Mouse (Mus musculus) brain, embryonic 14.5 days (tissue): Measurements from ENCODE around the gene Spsb2.

Experiments used
- CTCF ChIP-seq: fragments of 200-500 bp; IDR thresholded peaks from 2 replicates; pipeline ENCODE4 v1.5.1; 2012; ENCODE audit warnings: inconsistent platforms, mild to moderate bottlenecking, moderate library complexity, borderline replicate concordance; ENCODE audit not compliant: insufficient read depth, insufficient read length; ENCODE audit errors: extremely low read depth
- POLR2A ChIP-seq: fragments of 200-500 bp; IDR thresholded peaks from 2 replicates; pipeline ENCODE4 v1.6.1; 2012; ENCODE audit warnings: mild to moderate bottlenecking, inconsistent platforms, borderline replicate concordance; ENCODE audit not compliant: poor library complexity, insufficient read depth, insufficient read length, severe bottlenecking; ENCODE audit errors: extremely low read depth

DNA sequence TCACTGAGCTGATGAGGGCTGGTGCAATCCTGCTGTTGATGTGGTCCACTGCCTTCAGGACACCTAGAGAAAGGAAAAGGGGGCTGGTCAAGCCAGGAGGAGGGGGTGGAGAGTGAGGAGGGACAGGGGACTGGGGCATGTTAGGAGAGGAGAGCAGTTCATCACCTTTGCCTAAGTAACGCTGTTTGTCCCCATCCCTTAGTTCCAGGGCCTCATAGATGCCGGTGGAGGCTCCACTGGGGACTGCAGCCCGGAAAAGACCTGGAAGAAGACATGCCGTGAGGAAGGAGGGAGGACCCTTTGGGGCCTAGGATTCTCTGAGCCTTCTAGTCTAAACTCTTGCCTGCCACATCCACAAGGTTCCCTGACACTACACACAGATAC, 40.9 kb upstream of the Spsb2 start:
- TF ChIP-seq POLR2A = no peak
- no peak for TF ChIP-seq CTCF
